Mouse (Mus musculus) embryonic facial prominence, embryonic 13.5 days (tissue): ENCODE measurements at regions not wholly inside any gene's neighbourhood (a gene's known extent, or its start where the extent isn't known, plus 50 kb on each side); places are given as distances from the start of the nearest gene placed in this dataset.

Source experiments
- ATAC-seq: fragments of 200-750 bp; cut with Nextera tagmentation; 2 replicates; pipeline ENCODE4 v1.8.0; 2017; ENCODE audit warnings: low read depth; ENCODE audit not compliant: insufficient number of reproducible peaks, insufficient read depth, low FRiP score, low TSS enrichment
- H3K27ac ChIP-seq: fragments of 300-500 bp; sonication (generic); 2 replicates; pipeline ENCODE4 v1.5.1; 2015; ENCODE audit warnings: moderate library complexity, mild to moderate bottlenecking, inconsistent platforms
- H3K27me3 ChIP-seq: fragments of 300-500 bp; sonication (generic); 2 replicates; pipeline ENCODE4 v1.6.1; 2015; ENCODE audit warnings: mild to moderate bottlenecking, inconsistent platforms
- H3K36me3 ChIP-seq: fragments of 300-500 bp; sonication (generic); 2 replicates; pipeline ENCODE4 v1.6.1; 2015; ENCODE audit warnings: mild to moderate bottlenecking, inconsistent platforms
- H3K4me1 ChIP-seq: fragments of 300-500 bp; sonication (generic); 2 replicates; pipeline ENCODE4 v1.6.1; 2015; ENCODE audit warnings: inconsistent platforms
- H3K4me2 ChIP-seq: fragments of 300-500 bp; sonication (generic); 2 replicates; pipeline ENCODE4 v1.6.1; 2015; ENCODE audit warnings: moderate library complexity, mild to moderate bottlenecking, inconsistent platforms
- H3K4me3 ChIP-seq: fragments of 300-500 bp; sonication (generic); 2 replicates; pipeline ENCODE4 v1.5.1; 2015; ENCODE audit warnings: mild to moderate bottlenecking, inconsistent platforms
- H3K9ac ChIP-seq: fragments of 300-500 bp; sonication (generic); 2 replicates; pipeline ENCODE4 v1.6.1; 2015; ENCODE audit warnings: mild to moderate bottlenecking, inconsistent platforms
- H3K9me3 ChIP-seq: fragments of 300-500 bp; sonication (generic); 2 replicates; pipeline ENCODE4 v1.6.1; 2016; ENCODE audit warnings: inconsistent platforms
- WGBS: fragments of 180-500 bp; shearing (Covaris S2); methylation state at CpG from one replicate; pipeline ENCODE4 v1.1.7; 2015; ENCODE audit warnings: mixed read lengths; 5-methylcytosine and 5-hydroxymethylcytosine counted together

GRCm38 (mm10) chr6:117676064-117676821 lies 164.7 kb upstream of the Zfp637 start:
- peaks cover 40% of the 10 kb centered on the region for H3K4me1 ChIP-seq
- no peak overlapping the region for H3K4me3 ChIP-seq
- 44% methylated on average over 10 of the region's 10 CpGs for WGBS

GRCm38 (mm10) chr6:117677062-117677461 lies 163.9 kb upstream of the Zfp637 start:
- H3K4me3 ChIP-seq: no peak overlapping the region
- H3K36me3 ChIP-seq: no peaks in the 10 kb centered on the region
- H3K9me3 ChIP-seq: 0 out of 2 replicates have a peak, but pooled peaks cover 4% of the 10 kb centered on the region
- H3K9ac ChIP-seq: 0 out of 2 replicates have a peak overlapping the region, but pooled peaks have one; percentile 12
- H3K4me2 ChIP-seq: no peak overlapping the region
- H3K4me1 ChIP-seq: peaks cover 34% of the 10 kb centered on the region
- no peak overlapping the region for H3K27ac ChIP-seq
- ATAC-seq: no peak
- WGBS: 39% methylated on average over 7 of the region's 7 CpGs
- H3K27me3 ChIP-seq: 0 out of 2 replicates have a peak, but pooled peaks cover 3% of the 10 kb centered on the region

More at GRCm38 (mm10) chr6:117676064-117676821, 164.7 kb upstream of the Zfp637 start:
- Histone ChIP-seq H3K9me3 (0 out of 2 replicates have a peak, but pooled peaks cover under 1% of the 10 kb centered on the region), H3K4me2 (no peak overlapping the region), H3K27me3 (0 out of 2 replicates have a peak, but pooled peaks cover 3% of the 10 kb centered on the region), H3K9ac (no peak overlapping the region), H3K36me3 (no peaks in the 10 kb centered on the region), H3K27ac (no peak overlapping the region)
- ATAC-seq: peak; percentile 54; the same call in 1 of the 2 replicates

DNA sequence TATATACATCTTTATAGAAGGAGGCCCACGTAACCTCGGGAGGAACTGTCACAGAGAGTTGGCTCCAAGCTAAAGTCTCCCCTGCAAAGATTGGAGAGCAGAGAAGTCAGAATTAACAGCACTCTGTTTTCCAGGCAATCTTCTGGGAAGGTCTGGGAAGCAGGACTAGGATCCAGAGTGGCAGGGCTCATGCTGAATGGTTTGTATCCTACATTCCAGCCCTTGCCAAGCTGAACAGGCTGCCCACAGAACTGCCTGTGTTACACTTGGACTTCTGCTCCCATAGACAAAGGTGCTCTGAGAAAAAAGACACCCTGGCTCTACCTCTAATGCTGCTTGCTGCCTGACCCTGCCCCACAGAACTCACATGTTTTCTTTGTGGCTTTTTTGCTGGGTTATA lies 163.2 kb upstream of the Zfp637 start:
- ATAC-seq: no peak
- no peak overlapping the region for H3K4me3 ChIP-seq
- H3K4me2 ChIP-seq: no peak overlapping the region
- 77% methylated on average over 2 of the region's 2 CpGs for WGBS
- 0 out of 2 replicates have a peak, but pooled peaks cover 4% of the 10 kb centered on the region for H3K9me3 ChIP-seq
- no peaks in the 10 kb centered on the region for H3K36me3 ChIP-seq
- no peak overlapping the region for H3K27ac ChIP-seq
- H3K27me3 ChIP-seq: 0 out of 2 replicates have a peak, but pooled peaks cover 3% of the 10 kb centered on the region
- peaks cover 27% of the 10 kb centered on the region for H3K4me1 ChIP-seq
- H3K9ac ChIP-seq: no peak overlapping the region

GRCm38 (mm10) chr6:117678276-117678675 lies 162.7 kb upstream of the Zfp637 start:
- H3K4me2 ChIP-seq: no peak overlapping the region
- H3K9me3 ChIP-seq: 0 out of 2 replicates have a peak, but pooled peaks cover 4% of the 10 kb centered on the region
- H3K4me1 ChIP-seq: peaks cover 27% of the 10 kb centered on the region
- no peaks in the 10 kb centered on the region for H3K36me3 ChIP-seq
- H3K4me3 ChIP-seq: no peak overlapping the region
- no peak overlapping the region for H3K27ac ChIP-seq
- no peak overlapping the region for H3K9ac ChIP-seq
- no peak for ATAC-seq
- 0 out of 2 replicates have a peak, but pooled peaks cover 3% of the 10 kb centered on the region for H3K27me3 ChIP-seq
- WGBS: 72% methylated on average over 5 of the region's 5 CpGs

DNA sequence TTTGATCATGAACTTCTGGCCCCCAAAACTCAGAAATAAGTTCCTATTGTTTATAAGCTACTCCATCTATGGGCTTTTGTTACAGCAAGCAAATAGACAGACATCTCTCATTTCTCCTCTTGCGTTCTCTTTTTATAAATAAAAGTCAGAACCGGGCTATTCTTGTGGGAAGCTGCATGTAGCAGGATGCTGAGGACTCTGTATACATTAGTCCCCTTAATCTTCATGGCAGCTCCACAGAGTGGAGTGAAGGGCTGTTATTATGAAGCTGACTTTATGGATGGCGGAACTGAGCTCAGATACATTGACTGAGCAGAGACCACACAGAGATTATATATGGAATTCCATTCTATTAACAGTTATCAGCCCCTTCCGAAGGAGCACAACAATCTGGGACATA lies 162.1 kb upstream of the Zfp637 start:
- Histone ChIP-seq H3K4me2 (no peak overlapping the region), H3K27ac (no peak overlapping the region), H3K4me3 (no peak overlapping the region), H3K36me3 (no peaks in the 10 kb centered on the region), H3K4me1 (peaks cover 27% of the 10 kb centered on the region), H3K9ac (no peak overlapping the region), H3K27me3 (0 out of 2 replicates have a peak, but pooled peaks cover 3% of the 10 kb centered on the region), H3K9me3 (0 out of 2 replicates have a peak, but pooled peaks cover 4% of the 10 kb centered on the region)
- 73% methylated on average over 4 of the region's 4 CpGs for WGBS
- ATAC-seq: no peak

GRCm38 (mm10) chr6:117686212-117686611 lies 154.8 kb upstream of the Zfp637 start:
- 72% methylated on average over 9 of the region's 9 CpGs for WGBS
- no peak for ATAC-seq
- H3K9ac ChIP-seq: no peak overlapping the region
- H3K27ac ChIP-seq: no peak overlapping the region
- H3K27me3 ChIP-seq: no peaks in the 10 kb centered on the region
- H3K4me1 ChIP-seq: no peaks in the 10 kb centered on the region
- H3K4me3 ChIP-seq: no peak overlapping the region
- no peak overlapping the region for H3K4me2 ChIP-seq
- H3K9me3 ChIP-seq: 0 out of 2 replicates have a peak, but pooled peaks cover 4% of the 10 kb centered on the region
- H3K36me3 ChIP-seq: no peaks in the 10 kb centered on the region

GRCm38 (mm10) chr6:117687045-117687444 lies 153.9 kb upstream of the Zfp637 start:
- 83% methylated on average over 2 of the region's 2 CpGs for WGBS
- Histone ChIP-seq H3K4me3 (no peak overlapping the region), H3K4me1 (no peaks in the 10 kb centered on the region), H3K9ac (no peak overlapping the region), H3K4me2 (no peak overlapping the region), H3K9me3 (no peaks in the 10 kb centered on the region), H3K27me3 (no peaks in the 10 kb centered on the region), H3K36me3 (no peaks in the 10 kb centered on the region), H3K27ac (no peak overlapping the region)
- no peak for ATAC-seq

DNA sequence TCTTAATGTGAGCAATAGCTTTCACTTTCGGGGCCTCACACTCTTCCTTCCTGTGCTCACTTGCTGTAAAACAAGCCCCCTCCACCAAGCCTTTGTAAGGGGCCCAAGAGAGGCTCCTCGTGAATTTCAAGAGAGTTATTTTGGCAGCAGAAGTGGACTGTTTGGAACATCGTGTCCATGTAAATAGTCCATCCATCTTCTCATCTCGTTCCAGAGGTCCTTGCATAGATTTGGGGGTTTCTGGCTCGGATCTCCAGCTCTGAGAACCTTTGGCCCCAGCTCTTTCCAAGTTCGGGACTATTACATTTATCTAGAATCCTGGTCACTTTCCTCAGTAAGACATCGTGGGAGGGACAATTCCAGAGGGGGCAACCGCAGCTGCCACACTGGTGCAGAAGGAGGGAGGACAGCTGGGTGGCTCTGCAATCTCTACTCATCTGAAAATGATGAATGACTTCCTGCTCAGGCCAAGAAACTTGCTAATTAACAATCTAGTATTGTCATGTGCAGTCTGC lies 152.3 kb upstream of the Zfp637 start:
- ATAC-seq: no peak
- Histone ChIP-seq H3K27me3 (no peaks in the 10 kb centered on the region), H3K4me3 (no peak overlapping the region), H3K9ac (no peak overlapping the region), H3K27ac (no peak overlapping the region), H3K9me3 (no peaks in the 10 kb centered on the region), H3K4me1 (no peaks in the 10 kb centered on the region), H3K4me2 (no peak overlapping the region), H3K36me3 (no peaks in the 10 kb centered on the region)
- 78% methylated on average over 8 of the region's 8 CpGs for WGBS

GRCm38 (mm10) chr6:117700286-117700685 lies 140.7 kb upstream of the Zfp637 start:
- Histone ChIP-seq H3K4me3 (no peak overlapping the region), H3K27ac (no peak overlapping the region), H3K9me3 (no peaks in the 10 kb centered on the region), H3K36me3 (no peaks in the 10 kb centered on the region), H3K4me1 (no peaks in the 10 kb centered on the region), H3K4me2 (no peak overlapping the region), H3K9ac (no peak overlapping the region), H3K27me3 (no peaks in the 10 kb centered on the region)
- WGBS: 69% methylated on average over 5 of the region's 5 CpGs
- ATAC-seq: no peak

DNA sequence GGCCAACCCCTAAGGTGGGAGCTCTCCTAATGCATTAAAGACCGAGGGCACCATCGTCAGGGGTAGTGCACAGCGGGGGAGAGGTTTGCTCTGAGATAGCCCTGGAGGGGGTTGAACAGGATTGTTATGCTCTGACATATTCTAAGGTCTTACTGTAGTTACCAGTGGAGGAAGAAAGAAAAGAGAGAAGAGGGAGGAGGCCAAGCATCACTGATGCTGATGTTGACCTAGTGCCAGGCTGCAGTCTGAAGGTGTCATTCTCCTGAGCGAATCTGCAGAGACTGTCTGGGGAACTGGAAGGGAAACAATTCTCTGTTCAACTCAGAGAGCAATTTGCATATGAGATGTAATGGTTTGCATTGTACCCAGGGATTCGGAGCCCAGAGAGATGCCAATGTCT lies 139.4 kb upstream of the Zfp637 start:
- Histone ChIP-seq H3K27me3 (no peaks in the 10 kb centered on the region), H3K36me3 (no peaks in the 10 kb centered on the region), H3K4me1 (no peaks in the 10 kb centered on the region), H3K4me3 (no peak overlapping the region), H3K9ac (no peak overlapping the region), H3K9me3 (no peaks in the 10 kb centered on the region), H3K4me2 (no peak overlapping the region), H3K27ac (no peak overlapping the region)
- 87% methylated on average over 5 of the region's 5 CpGs for WGBS
- ATAC-seq: no peak

DNA sequence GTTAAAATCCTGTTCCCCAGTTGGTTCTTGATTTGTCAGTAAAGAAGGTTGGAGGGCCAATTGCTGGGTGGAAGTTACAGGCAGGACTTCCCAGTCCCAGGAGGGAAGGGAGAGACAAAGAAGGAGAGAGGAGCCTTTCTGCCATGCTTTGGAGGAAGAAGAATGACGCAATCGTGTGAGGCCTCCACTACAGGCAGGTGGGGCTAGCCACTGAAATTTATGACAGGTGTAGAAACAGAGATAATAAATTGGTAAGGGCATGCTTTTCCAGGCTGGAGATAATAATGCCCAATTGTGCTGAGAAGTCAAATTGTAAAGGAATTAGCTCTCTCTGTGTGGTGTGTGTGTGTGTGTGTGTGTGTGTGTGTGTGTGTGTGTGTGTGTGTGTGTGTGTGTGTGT lies 135.0 kb upstream of the Zfp637 start:
- Histone ChIP-seq H3K4me2 (no peak overlapping the region), H3K4me3 (no peak overlapping the region), H3K36me3 (no peaks in the 10 kb centered on the region), H3K27me3 (peaks cover 9% of the 10 kb centered on the region; the same call in 1 of the 2 replicates), H3K9ac (no peak overlapping the region), H3K4me1 (peaks cover 13% of the 10 kb centered on the region; the same call in 1 of the 2 replicates), H3K9me3 (no peaks in the 10 kb centered on the region), H3K27ac (no peak overlapping the region)
- no peak for ATAC-seq
- 75% methylated on average over 2 of the region's 2 CpGs for WGBS

- no peaks in the 10 kb centered on the region for H3K36me3 ChIP-seq
- no peak for ATAC-seq
- H3K9ac ChIP-seq: no peak overlapping the region
- WGBS: 51% methylated on average over 3 of the region's 3 CpGs
- H3K27ac ChIP-seq: no peak overlapping the region
- no peak overlapping the region for H3K4me3 ChIP-seq
- peaks cover 9% of the 10 kb centered on the region; the same call in 1 of the 2 replicates for H3K27me3 ChIP-seq
- H3K4me1 ChIP-seq: peaks cover 13% of the 10 kb centered on the region; the same call in 1 of the 2 replicates
- no peak overlapping the region for H3K4me2 ChIP-seq
- no peaks in the 10 kb centered on the region for H3K9me3 ChIP-seq
These were observed 131.8 kb upstream of the Zfp637 start for GRCm38 (mm10) chr6:117709212-117709611.
